Mouse (Mus musculus) liver, postnatal 0 days (tissue): ENCODE data around the gene Mettl11b. TPM values are rescaled to one million over a fixed set of nuclear protein-coding genes. Genes with fewer than 3 reads are reported as not detected.

Experiments
- ATAC-seq: fragments of 200-750 bp; cut with Nextera tagmentation; 2 replicates; pipeline ENCODE4 v1.8.0; 2017; ENCODE audit warnings: mild to moderate bottlenecking, moderate library complexity
- DNase-seq: peaks from one replicate; pipeline ENCODE4 v3.0.0-alpha.2; 2016
- H3K27ac ChIP-seq: fragments of 300-500 bp; sonication (generic); 2 replicates; pipeline ENCODE4 v1.5.1; 2014; ENCODE audit warnings: antibody characterized with exemption, moderate library complexity, mild to moderate bottlenecking, low read depth
- H3K27me3 ChIP-seq: fragments of 300-500 bp; sonication (generic); 2 replicates; pipeline ENCODE4 v1.6.1; 2014; ENCODE audit warnings: low read length, control low read depth, mixed read lengths; ENCODE audit not compliant: insufficient read depth
- H3K36me3 ChIP-seq: fragments of 300-500 bp; sonication (generic); replicated peaks from 2 replicates; pipeline ENCODE4 v1.6.1; 2014; ENCODE audit warnings: mild to moderate bottlenecking, control low read depth, low read length, moderate library complexity, mixed read lengths; ENCODE audit not compliant: insufficient read depth
- H3K4me1 ChIP-seq: fragments of 300-500 bp; sonication (generic); 2 replicates; pipeline ENCODE4 v1.6.1; 2014; ENCODE audit warnings: antibody characterized with exemption, mild to moderate bottlenecking, control low read depth; ENCODE audit not compliant: insufficient read depth
- H3K4me2 ChIP-seq: fragments of 300-500 bp; sonication (generic); 2 replicates; pipeline ENCODE4 v1.6.1; 2014; ENCODE audit warnings: low read depth, mild to moderate bottlenecking, low read length, moderate library complexity, mixed read lengths
- H3K4me3 ChIP-seq: fragments of 300-500 bp; sonication (generic); 2 replicates; pipeline ENCODE4 v1.5.1; 2014; ENCODE audit warnings: low read depth, low read length
- H3K9ac ChIP-seq: fragments of 300-500 bp; sonication (generic); replicated peaks from 2 replicates; pipeline ENCODE4 v1.6.1; 2014; ENCODE audit warnings: mild to moderate bottlenecking, moderate library complexity
- H3K9me3 ChIP-seq: fragments of 300-500 bp; sonication (generic); 2 replicates; pipeline ENCODE4 v1.6.1; 2016; ENCODE audit warnings: mild to moderate bottlenecking, control low read depth, low read length, mixed read lengths
- CTCF ChIP-seq: sonication (generic); IDR thresholded peaks from 2 replicates; pipeline ENCODE4 v1.5.1; 2016; ENCODE audit warnings: antibody characterized with exemption, low read depth
- EP300 ChIP-seq: IDR thresholded peaks from 2 replicates; pipeline ENCODE4 v1.6.1; 2016; ENCODE audit warnings: antibody characterized with exemption, low read depth, mild to moderate bottlenecking
- WGBS: fragments of 180-500 bp; shearing (Covaris S2); extraction: QIAGEN DNeasy Blood & Tissue Kit; methylation state at CpG from one replicate; pipeline ENCODE4 v1.1.7; 2014; ENCODE audit not compliant: insufficient replicate concordance; 5-methylcytosine and 5-hydroxymethylcytosine counted together
- polyA plus RNA-seq: library from polyadenylated mRNA; unstranded; fragments of >200 nt; fragmentation: Nextera tagmentation; extraction: Ambion mirVana; gene quantifications from 2 replicates; pipeline ENCODE4 v1.2.1, GENCODE M21; 2015

The Mettl11b gene
- polyA plus RNA-seq, 1 experiment from 2014 or later: not detected

- Histone ChIP-seq H3K9ac (no peak overlapping the region), H3K4me2 (no peak overlapping the region), H3K27me3 (no peaks in the 10 kb centered on the region), H3K4me1 (no peaks in the 10 kb centered on the region), H3K36me3 (no peaks in the 10 kb centered on the region), H3K4me3 (no peak overlapping the region), H3K9me3 (no peaks in the 10 kb centered on the region), H3K27ac (no peak overlapping the region)
- TF ChIP-seq CTCF: no peak
- TF ChIP-seq EP300: no peak
- no peak for ATAC-seq
- 49% methylated on average over 2 of the region's 2 CpGs for WGBS
- DNase-seq: no peak
These were observed 68.0 kb downstream of the Mettl11b start for GRCm38 (mm10) chr1:163657056-163657455.

- no peak for ATAC-seq
- Histone ChIP-seq H3K9ac (no peak overlapping the region), H3K4me3 (no peak overlapping the region), H3K4me2 (no peak overlapping the region), H3K36me3 (no peaks in the 10 kb centered on the region), H3K4me1 (no peaks in the 10 kb centered on the region), H3K27me3 (no peaks in the 10 kb centered on the region), H3K9me3 (no peaks in the 10 kb centered on the region), H3K27ac (no peak overlapping the region)
- TF ChIP-seq EP300 (no peak), CTCF (no peak)
- 84% methylated on average over 5 of the region's 5 CpGs for WGBS
- no peak for DNase-seq
These were observed 68.6 kb downstream of the Mettl11b start for GRCm38 (mm10) chr1:163656432-163656831.

Other genes starting within 250 kb of the Mettl11b start
- 1.8 and 2.1 TPM in 2 replicates for gene Kifap3, start 54.4 kb upstream of the Mettl11b start, polyA plus RNA-seq
- gene Scyl3, start 203.9 kb upstream of the Mettl11b start, polyA plus RNA-seq: 9.6 and 10.0 TPM in 2 replicates